Mouse (Mus musculus): ENCODE results near the gene Dusp27.

The Dusp27 gene

GRCm38 (mm10) chr1:166102920-166103608 lies 24.7 kb downstream of the Dusp27 start:
- DNase-seq (ENCODE audit: low spot score in 2 of 2): no peak

- DNase-seq (ENCODE audit: low spot score in 2 of 2): no peak
Observed at GRCm38 (mm10) chr1:166098120-166098519, 29.6 kb downstream of the Dusp27 start.

GRCm38 (mm10) chr1:166094462-166094861 lies 33.3 kb downstream of the Dusp27 start:
- DNase-seq (ENCODE audit: low spot score in 2 of 2): no peak

- no peak for DNase-seq (ENCODE audit: low spot score in 2 of 2)
Observed at GRCm38 (mm10) chr1:166090306-166090705, 37.4 kb downstream of the Dusp27 start.

GRCm38 (mm10) chr1:166089739-166090138 lies 38.0 kb downstream of the Dusp27 start:
- no peak for DNase-seq (ENCODE audit: low spot score in 2 of 2)

- DNase-seq (ENCODE audit: low spot score in 2 of 2): no peak
Observed at GRCm38 (mm10) chr1:166089337-166089736, 38.4 kb downstream of the Dusp27 start.

GRCm38 (mm10) chr1:166088446-166089170 lies 39.1 kb downstream of the Dusp27 start:
- DNase-seq (ENCODE audit: low spot score in 2 of 2): no peak

- no peak for DNase-seq (ENCODE audit: low spot score in 2 of 2)
Observed at GRCm38 (mm10) chr1:166077052-166077735, 50.5 kb downstream of the Dusp27 start.

- DNase-seq (ENCODE audit: low spot score in 2 of 2): no peak
Observed at GRCm38 (mm10) chr1:166067856-166068440, 59.8 kb downstream of the Dusp27 start.

GRCm38 (mm10) chr1:166063870-166064269 lies 63.9 kb downstream of the Dusp27 start:
- DNase-seq (ENCODE audit: low spot score in 2 of 2): no peak

GRCm38 (mm10) chr1:166061532-166061931 lies 66.2 kb downstream of the Dusp27 start:
- DNase-seq (ENCODE audit: low spot score in 2 of 2): no peak

GRCm38 (mm10) chr1:166060406-166060805 lies 67.3 kb downstream of the Dusp27 start:
- no peak for DNase-seq (ENCODE audit: low spot score in 2 of 2)

- no peak for DNase-seq (ENCODE audit: low spot score in 2 of 2)
Observed at GRCm38 (mm10) chr1:166056098-166056756, 71.5 kb downstream of the Dusp27 start.

- no peak for DNase-seq (ENCODE audit: low spot score in 2 of 2)
Observed at GRCm38 (mm10) chr1:166053285-166053955, 74.3 kb downstream of the Dusp27 start.

GRCm38 (mm10) chr1:166049046-166049827 lies 78.5 kb downstream of the Dusp27 start:
- peak; percentile 42 to 51 for DNase-seq (ENCODE audit: low spot score in 2 of 2)

- no peak for DNase-seq (ENCODE audit: low spot score in 2 of 2)
Observed at GRCm38 (mm10) chr1:166048230-166048911, 79.4 kb downstream of the Dusp27 start.
